Mouse (Mus musculus) heart, postnatal 0 days (tissue): ENCODE results near the gene Mbd3.

Experiments
- CTCF ChIP-seq: IDR thresholded peaks from 2 replicates; pipeline ENCODE4 v1.5.1; 2016; ENCODE audit warnings: antibody characterized with exemption, control low read depth, low read depth
- EP300 ChIP-seq: IDR thresholded peaks from 2 replicates; pipeline ENCODE4 v1.6.1; 2016; ENCODE audit warnings: antibody characterized with exemption, low read depth

DNA sequence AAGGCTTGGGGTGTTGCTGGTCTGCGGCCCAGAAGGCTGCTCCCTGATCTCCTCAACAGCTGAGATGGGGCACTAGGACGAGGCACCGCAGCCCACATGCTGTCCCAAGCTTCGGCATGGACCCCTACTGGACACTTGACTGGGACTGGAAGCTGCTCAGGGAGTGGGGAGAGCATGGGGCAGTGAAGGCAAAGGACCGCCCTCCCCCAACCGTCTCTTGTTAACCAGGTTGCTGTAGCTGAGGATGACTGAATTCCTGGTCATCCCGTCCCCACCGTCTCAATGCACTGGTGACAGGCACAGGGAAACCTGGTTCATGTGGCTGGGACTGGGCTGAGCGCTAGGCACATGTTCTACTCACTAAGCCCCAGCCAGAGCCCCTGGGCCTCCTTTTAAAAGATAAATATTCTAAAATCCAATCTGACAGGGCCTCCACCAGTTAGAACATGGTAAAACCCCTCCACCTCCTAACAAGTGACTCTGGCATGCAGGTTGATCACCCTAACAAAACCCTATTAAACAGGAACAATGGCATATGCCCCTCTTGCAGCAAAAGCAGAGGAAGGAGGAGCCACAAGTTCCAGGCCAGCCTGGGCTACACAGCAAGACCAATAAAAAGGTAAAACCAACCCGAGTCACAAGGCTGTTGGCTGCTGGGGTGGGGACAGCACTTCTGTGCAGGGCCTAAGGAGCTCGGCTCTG lies 2.4 kb downstream of the Mbd3 start:
- no peak for TF ChIP-seq CTCF
- TF ChIP-seq EP300 = no peak
